Mouse (Mus musculus): ENCODE measurements around the gene Fam214b. TPM values are rescaled to one million over a fixed set of nuclear protein-coding genes. Genes with fewer than 3 reads are reported as not detected.

Fam214b gene
- total and polyA plus RNA-seq, 3 experiments: 1.3 to 3.8 TPM; not detected in 1

DNA sequence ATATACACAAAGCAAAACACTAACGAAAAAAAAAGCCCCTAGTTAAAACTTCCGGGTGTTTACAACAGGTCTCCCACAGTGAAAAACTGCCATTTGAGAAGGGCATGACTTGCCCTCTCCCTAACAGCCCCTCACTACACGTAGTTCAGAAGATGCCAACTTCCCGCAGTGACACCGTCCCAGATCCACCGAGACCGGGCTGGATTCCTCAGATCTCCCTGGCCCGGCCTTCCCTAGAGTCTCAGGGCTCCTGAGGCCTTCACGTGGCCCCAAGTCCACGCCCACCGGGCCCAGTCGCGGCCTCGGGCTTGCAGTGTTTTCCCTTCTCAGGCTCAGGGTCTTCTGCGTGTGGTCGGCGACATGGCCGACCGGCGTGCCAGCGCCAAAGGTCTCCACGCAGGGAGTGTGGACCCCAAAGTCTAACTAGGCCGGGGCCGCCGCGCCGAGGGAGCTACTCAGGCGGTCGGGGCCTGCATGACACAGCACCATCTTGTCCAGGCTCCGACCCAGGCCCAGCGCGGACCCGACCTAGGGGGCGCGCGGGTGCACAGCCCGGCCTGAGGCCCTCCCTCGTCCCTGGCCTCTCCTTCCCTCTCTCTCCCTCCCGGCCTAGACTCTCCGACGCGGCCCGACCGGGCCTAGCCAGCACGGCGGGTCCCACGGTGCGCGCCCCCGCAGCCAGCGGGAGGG, 46.4 kb downstream of the Fam214b start (continued):
- no peak for TF ChIP-seq TBP (IDR thresholded peaks at IDR 0.05; ENCODE audit: low read depth, low read length)
- no peak for TF ChIP-seq GATA1 (IDR thresholded peaks at IDR 0.05; ENCODE audit: low read depth, low read length)
- TF ChIP-seq CHD1 (IDR thresholded peaks at IDR 0.05; ENCODE audit: low read depth, low read length): no peak
- no peak for TF ChIP-seq ZKSCAN1 (IDR thresholded peaks at IDR 0.05; ENCODE audit: low read depth, low read length)

DNA sequence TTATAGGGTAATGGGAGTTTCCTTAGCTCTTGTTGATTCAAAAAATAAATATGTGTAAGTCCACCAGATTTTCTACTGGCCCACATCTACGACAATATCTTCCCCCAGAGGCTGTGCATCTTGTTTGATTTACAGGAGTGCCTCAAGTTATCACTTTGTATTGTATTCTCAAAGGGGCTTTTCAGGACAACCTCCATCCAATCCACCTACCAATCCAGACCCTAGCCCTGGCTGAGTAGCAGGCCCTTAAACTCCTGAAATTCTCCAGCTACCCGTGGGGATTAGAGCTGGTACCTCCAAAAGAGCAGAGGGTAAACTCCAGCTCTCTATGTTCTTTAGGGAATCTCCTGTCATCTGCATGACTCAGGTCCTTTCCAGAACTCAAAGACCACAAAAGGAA, 48.0 kb downstream of the Fam214b start:
- peaks cover 38% of the 10 kb centered on the region for H3K79me2 ChIP-seq (ENCODE audit: control insufficient read depth, insufficient read depth, low read length, poor library complexity)
- DNase-seq (ENCODE audit: low read depth, low spot score): no peak
- H3K27me3 ChIP-seq (ENCODE audit: control insufficient read depth in 1 of 2, insufficient read depth in 2 of 2, low read length in 2 of 2): no peaks in the 10 kb centered on the region
- H3K9me3 ChIP-seq (replicated peaks; ENCODE audit: insufficient read depth, low read length): no peaks in the 10 kb centered on the region
- peak overlapping the region; percentile 46 to 68 for H3K4me3 ChIP-seq (ENCODE audit: control insufficient read depth in 1 of 2, insufficient read depth in 1 of 2, low read depth in 2 of 2, low read length in 2 of 2)
- TF ChIP-seq SIN3A (IDR thresholded peaks at IDR 0.05; ENCODE audit: low read length) (no peak), RCOR1 (IDR thresholded peaks at IDR 0.05; ENCODE audit: low read depth, low read length) (no peak), GATA1 (IDR thresholded peaks at IDR 0.05; ENCODE audit: low read depth, low read length) (no peak)
- peaks cover 3 to 13% of the 10 kb centered on the region in 2 experiments; a peak in 3 of 4 replicates for H3K4me1 ChIP-seq (ENCODE audit: control insufficient read depth in 1 of 2, insufficient read depth in 2 of 2, low read length in 2 of 2)
- peak overlapping the region; percentile 83 for H3K9ac ChIP-seq (ENCODE audit: control insufficient read depth, low read depth, low read length, poor library complexity, severe bottlenecking)
- H3K36me3 ChIP-seq (ENCODE audit: control insufficient read depth in 1 of 2, insufficient read depth in 2 of 2, low read length in 2 of 2): peaks cover 26 to 28% of the 10 kb centered on the region in 2 experiments
- H3K27ac ChIP-seq (ENCODE audit: control insufficient read depth, low read depth, low read length): no peak overlapping the region

DNA sequence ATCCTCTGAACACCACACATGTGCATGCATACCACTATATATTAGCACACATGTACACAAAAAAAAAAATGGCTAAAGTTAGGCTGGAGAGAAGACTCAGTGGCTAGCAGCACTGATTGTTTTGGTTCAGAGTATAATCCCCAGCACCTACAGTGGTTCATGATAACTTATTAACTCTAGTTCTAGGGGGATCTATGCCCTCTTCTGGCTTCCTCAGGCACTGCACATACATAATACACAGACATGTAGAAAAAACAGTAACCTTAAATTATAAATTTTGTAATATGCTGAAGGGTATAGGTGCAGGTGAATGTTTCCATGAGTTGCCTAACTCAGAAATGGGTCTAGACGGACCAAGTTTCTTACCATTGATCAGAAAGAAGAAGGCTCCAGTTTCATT, 57.7 kb downstream of the Fam214b start:
- H3K79me2 ChIP-seq (ENCODE audit: control insufficient read depth, insufficient read depth, low read length, poor library complexity): peaks cover 4% of the 10 kb centered on the region; the same call in 1 of the 2 replicates
- H3K9me3 ChIP-seq (replicated peaks; ENCODE audit: insufficient read depth, low read length): no peaks in the 10 kb centered on the region
- TF ChIP-seq JUND (IDR thresholded peaks at IDR 0.05; ENCODE audit: low read depth, low read length) (no peak), CTCF (IDR thresholded peaks at IDR 0.05 in 2 of 3, conservative IDR thresholded peaks at IDR 0.05 in 1 of 3; ENCODE audit: control insufficient read depth in 1 of 3, insufficient read depth in 1 of 3, low read depth in 2 of 3, low read length in 3 of 3, poor library complexity in 1 of 3, severe bottlenecking in 1 of 3) (peak in 2 of 3 experiments; percentile 31 to 34; a peak in 3 of 6 replicates), RCOR1 (IDR thresholded peaks at IDR 0.05; ENCODE audit: low read depth, low read length) (no peak), POLR2AphosphoS5 (IDR thresholded peaks at IDR 0.05; ENCODE audit: borderline replicate concordance, low read depth, low read length) (no peak), MAZ (IDR thresholded peaks at IDR 0.05; ENCODE audit: low read depth, low read length) (no peak), MYB (IDR thresholded peaks at IDR 0.05; ENCODE audit: low read depth, low read length) (no peak), ZNF384 (IDR thresholded peaks at IDR 0.05; ENCODE audit: low read depth, low read length) (peak; percentile 12; the same call in 1 of the 2 replicates)
- H3K9ac ChIP-seq (ENCODE audit: control insufficient read depth, low read depth, low read length, poor library complexity, severe bottlenecking): no peak overlapping the region
- no peak overlapping the region for H3K4me3 ChIP-seq (ENCODE audit: control insufficient read depth in 1 of 2, insufficient read depth in 1 of 2, low read depth in 2 of 2, low read length in 2 of 2)
- H3K27me3 ChIP-seq (ENCODE audit: control insufficient read depth in 1 of 2, insufficient read depth in 2 of 2, low read length in 2 of 2): no peaks in the 10 kb centered on the region
- H3K27ac ChIP-seq (ENCODE audit: control insufficient read depth, low read depth, low read length): no peak overlapping the region
- H3K4me1 ChIP-seq (ENCODE audit: control insufficient read depth in 1 of 2, insufficient read depth in 2 of 2, low read length in 2 of 2): no peaks in the 10 kb centered on the region
- peak; percentile 52 for DNase-seq (ENCODE audit: low read depth, low spot score)
- H3K36me3 ChIP-seq (ENCODE audit: control insufficient read depth in 1 of 2, insufficient read depth in 2 of 2, low read length in 2 of 2): peaks cover 8 to 56% of the 10 kb centered on the region in 2 experiments

Other genes with a start within 250 kb of the Fam214b start
- gene Fam205a1, start 192.3 kb downstream of the Fam214b start, total RNA-seq (2012; rRNA removed): not detected in 2 replicates
- gene Fam205a1, start 192.3 kb downstream of the Fam214b start, polyA plus RNA-seq (2012; ENCODE audit: insufficient read depth in 1 of 2, insufficient read length in 2 of 2, low read depth in 1 of 2, low replicate concordance in 2 of 2, missing spikeins in 1 of 2): under 1 TPM in 1 of 2 experiments, not detected in 1; 0.01 TPM
- not detected in 2 replicates for gene Gm12394, start 189.4 kb downstream of the Fam214b start, total RNA-seq (2012; rRNA removed)
- under 1 TPM in 1 of 2 experiments, not detected in 1; 0.10 TPM for gene Gm12394, start 189.4 kb downstream of the Fam214b start, polyA plus RNA-seq (2012; ENCODE audit: insufficient read depth in 1 of 2, insufficient read length in 2 of 2, low read depth in 1 of 2, low replicate concordance in 2 of 2, missing spikeins in 1 of 2)
- gene Fam205c, start 172.0 kb downstream of the Fam214b start, total RNA-seq (2012; rRNA removed): not detected in 2 replicates
- gene Fam205c, start 172.0 kb downstream of the Fam214b start, polyA plus RNA-seq (2012; ENCODE audit: insufficient read depth in 1 of 2, insufficient read length in 2 of 2, low read depth in 1 of 2, low replicate concordance in 2 of 2, missing spikeins in 1 of 2): not detected
- 0.07 and 0.31 TPM in 2 replicates for gene Phf24, start 129.6 kb downstream of the Fam214b start, total RNA-seq (2012; rRNA removed)
- under 1 TPM in 1 of 2 experiments, not detected in 1; 0.92 TPM for gene Phf24, start 129.6 kb downstream of the Fam214b start, polyA plus RNA-seq (2012; ENCODE audit: insufficient read depth in 1 of 2, insufficient read length in 2 of 2, low read depth in 1 of 2, low replicate concordance in 2 of 2, missing spikeins in 1 of 2)
- 0.73 and 1.0 TPM in 2 replicates for gene Dnajb5, start 96.4 kb downstream of the Fam214b start, total RNA-seq (2012; rRNA removed)
- 1 to 10 TPM in 1 of 2 experiments, not detected in 1; 1.8 TPM for gene Dnajb5, start 96.4 kb downstream of the Fam214b start, polyA plus RNA-seq (2012; ENCODE audit: insufficient read depth in 1 of 2, insufficient read length in 2 of 2, low read depth in 1 of 2, low replicate concordance in 2 of 2, missing spikeins in 1 of 2)
- 0.54 and 0.65 TPM in 2 replicates for gene 1700022I11Rik, start 76.6 kb downstream of the Fam214b start, total RNA-seq (2012; rRNA removed)
- gene 1700022I11Rik, start 76.6 kb downstream of the Fam214b start, polyA plus RNA-seq (2012; ENCODE audit: insufficient read depth in 1 of 2, insufficient read length in 2 of 2, low read depth in 1 of 2, low replicate concordance in 2 of 2, missing spikeins in 1 of 2): under 1 TPM in 1 of 2 experiments, not detected in 1; 0.39 TPM
- gene Vcp, start 45.7 kb downstream of the Fam214b start, total RNA-seq (2012; rRNA removed): 264 and 319 TPM in 2 replicates
- gene Vcp, start 45.7 kb downstream of the Fam214b start, polyA plus RNA-seq (2012; ENCODE audit: insufficient read depth in 1 of 2, insufficient read length in 2 of 2, low read depth in 1 of 2, low replicate concordance in 2 of 2, missing spikeins in 1 of 2): 100 to 1,000 TPM; 420 to 792 TPM
- 10.1 and 11.4 TPM in 2 replicates for gene Fancg, start 35.7 kb downstream of the Fam214b start, total RNA-seq (2012; rRNA removed)
- 10 to 100 TPM in 1 of 2 experiments, not detected in 1; 24.6 TPM for gene Fancg, start 35.7 kb downstream of the Fam214b start, polyA plus RNA-seq (2012; ENCODE audit: insufficient read depth in 1 of 2, insufficient read length in 2 of 2, low read depth in 1 of 2, low replicate concordance in 2 of 2, missing spikeins in 1 of 2)
- gene Pigo, start 20.4 kb downstream of the Fam214b start, total RNA-seq (2012; rRNA removed): 22.3 TPM in 2 replicates
- gene Pigo, start 20.4 kb downstream of the Fam214b start, polyA plus RNA-seq (2012; ENCODE audit: insufficient read depth in 1 of 2, insufficient read length in 2 of 2, low read depth in 1 of 2, low replicate concordance in 2 of 2, missing spikeins in 1 of 2): 10 to 100 TPM in 1 of 2 experiments, not detected in 1; 36.1 TPM
- gene Stoml2, start 14.5 kb downstream of the Fam214b start, total RNA-seq (2012; rRNA removed): 384 and 391 TPM in 2 replicates
- gene Stoml2, start 14.5 kb downstream of the Fam214b start, polyA plus RNA-seq (2012; ENCODE audit: insufficient read depth in 1 of 2, insufficient read length in 2 of 2, low read depth in 1 of 2, low replicate concordance in 2 of 2, missing spikeins in 1 of 2): 100 to 1,000 TPM in 1 of 2 experiments, not detected in 1; 480 TPM
- gene Unc13b, start 12.7 kb upstream of the Fam214b start, total RNA-seq (2012; rRNA removed): 5.4 and 6.5 TPM in 2 replicates
- gene Unc13b, start 12.7 kb upstream of the Fam214b start, polyA plus RNA-seq (2012; ENCODE audit: insufficient read depth in 1 of 2, insufficient read length in 2 of 2, low read depth in 1 of 2, low replicate concordance in 2 of 2, missing spikeins in 1 of 2): 1 to 10 TPM in 1 of 2 experiments, not detected in 1; 9.6 TPM
- gene Atp8b5, start 220.9 kb upstream of the Fam214b start, total RNA-seq (2012; rRNA removed): 3.8 and 5.0 TPM in 2 replicates
- gene Atp8b5, start 220.9 kb upstream of the Fam214b start, polyA plus RNA-seq (2012; ENCODE audit: insufficient read depth in 1 of 2, insufficient read length in 2 of 2, low read depth in 1 of 2, low replicate concordance in 2 of 2, missing spikeins in 1 of 2): 1 to 10 TPM in 1 of 2 experiments, not detected in 1; 4.9 TPM